Mouse (Mus musculus): ENCODE measurements around the gene Adam12. TPM values are rescaled to one million over a fixed set of nuclear protein-coding genes. Genes with fewer than 3 reads are reported as not detected.

Adam12 gene
- polyA plus RNA-seq, 1 experiment from 2014 or later, result 2.7 TPM

GRCm38 (mm10) chr7:134073011-134073410, 158.9 kb downstream of the Adam12 start:
- DNase-seq (ENCODE audit: low spot score), result no peak
- 63% methylated on average over 5 of the region's 5 CpGs for whole genome bisulfite sequencing
- no peak overlapping the region for H3K4me2 ChIP-seq (ENCODE audit: low read depth, severe bottlenecking)

DNA sequence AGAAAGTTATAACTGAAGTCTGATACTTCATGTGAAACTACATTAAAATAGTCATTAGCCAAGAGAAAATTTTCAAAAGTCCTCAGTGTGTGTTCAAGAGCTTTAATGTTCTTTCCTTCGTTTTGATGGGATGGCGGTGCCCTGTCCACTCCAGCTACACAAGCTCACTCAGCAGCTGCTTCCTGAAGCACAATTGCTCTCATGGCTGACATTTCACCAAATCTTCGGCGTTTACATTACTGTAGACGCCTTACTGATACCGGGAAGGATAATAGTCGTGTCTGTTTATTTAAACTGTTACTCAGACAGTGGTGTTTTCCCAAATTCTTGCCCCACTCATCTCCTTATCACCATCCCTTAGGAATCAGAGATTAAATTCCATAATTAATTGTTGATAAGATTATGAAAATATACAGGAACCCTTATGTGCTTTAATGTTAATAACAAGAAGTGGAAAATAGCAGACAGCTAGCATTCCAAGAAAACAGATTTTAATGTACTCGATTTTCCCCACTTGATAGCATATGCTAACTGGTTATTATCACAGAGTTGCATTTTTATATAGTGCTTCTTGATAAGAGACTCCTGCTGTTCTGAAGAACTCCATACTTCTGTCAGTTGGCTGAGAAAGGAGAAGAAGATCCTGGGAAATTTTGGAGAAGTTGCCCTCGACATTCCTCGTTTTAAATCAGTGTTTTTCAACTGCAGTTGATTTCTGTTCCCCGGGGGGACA, 160.6 kb downstream of the Adam12 start:
- H3K4me3 ChIP-seq (ENCODE audit: low read depth, low read length), result no peak overlapping the region
- no peaks in the 10 kb centered on the region for H3K27me3 ChIP-seq (ENCODE audit: control insufficient read depth, insufficient read depth, low read length)
- H3K4me2 ChIP-seq (ENCODE audit: low read depth, severe bottlenecking), result no peak overlapping the region
- no peak overlapping the region for H3K27ac ChIP-seq (replicated peaks; ENCODE audit: low read depth, low read length)
- DNase-seq (ENCODE audit: low spot score) (no peak), ATAC-seq (ENCODE audit: insufficient number of reproducible peaks, low FRiP score, low TSS enrichment, low read depth) (no peak)
- no peak overlapping the region for H3K9ac ChIP-seq (ENCODE audit: low read length)
- no peaks in the 10 kb centered on the region for H3K36me3 ChIP-seq (ENCODE audit: control insufficient read depth, insufficient read depth, low read length)
- 83% methylated on average over 11 of the region's 11 CpGs for WGBS
- H3K4me1 ChIP-seq (ENCODE audit: control insufficient read depth, insufficient read depth, low read length), result no peaks in the 10 kb centered on the region
- no peaks in the 10 kb centered on the region for H3K9me3 ChIP-seq (ENCODE audit: control insufficient read depth, low read length)

More at GRCm38 (mm10) chr7:134073011-134073410, 158.9 kb downstream of the Adam12 start:
- H3K4me3 ChIP-seq (ENCODE audit: low read depth, low read length), result no peak overlapping the region
- H3K27me3 ChIP-seq (ENCODE audit: control insufficient read depth, insufficient read depth, low read length), result no peaks in the 10 kb centered on the region
- no peaks in the 10 kb centered on the region for H3K4me1 ChIP-seq (ENCODE audit: control insufficient read depth, insufficient read depth, low read length)
- no peaks in the 10 kb centered on the region for H3K36me3 ChIP-seq (ENCODE audit: control insufficient read depth, insufficient read depth, low read length)
- no peak overlapping the region for H3K9ac ChIP-seq (ENCODE audit: low read length)
- H3K27ac ChIP-seq (replicated peaks; ENCODE audit: low read depth, low read length), result no peak overlapping the region
- no peaks in the 10 kb centered on the region for H3K9me3 ChIP-seq (ENCODE audit: control insufficient read depth, low read length)
- ATAC-seq (ENCODE audit: insufficient number of reproducible peaks, low FRiP score, low TSS enrichment, low read depth), result no peak

- H3K4me1 ChIP-seq (ENCODE audit: control insufficient read depth, insufficient read depth, low read length), result no peaks in the 10 kb centered on the region
- no peak overlapping the region for H3K4me2 ChIP-seq (ENCODE audit: low read depth, severe bottlenecking)
- H3K36me3 ChIP-seq (ENCODE audit: control insufficient read depth, insufficient read depth, low read length), result no peaks in the 10 kb centered on the region
- H3K9ac ChIP-seq (ENCODE audit: low read length), result no peak overlapping the region
- 84% methylated on average over 4 of the region's 4 CpGs for WGBS
- H3K27ac ChIP-seq (replicated peaks; ENCODE audit: low read depth, low read length), result no peak overlapping the region
- DNase-seq (ENCODE audit: low spot score) (no peak), ATAC-seq (ENCODE audit: insufficient number of reproducible peaks, low FRiP score, low TSS enrichment, low read depth) (no peak)
- H3K27me3 ChIP-seq (ENCODE audit: control insufficient read depth, insufficient read depth, low read length), result no peaks in the 10 kb centered on the region
- H3K9me3 ChIP-seq (ENCODE audit: control insufficient read depth, low read length), result no peaks in the 10 kb centered on the region
- no peak overlapping the region for H3K4me3 ChIP-seq (ENCODE audit: low read depth, low read length)
These were observed 169.3 kb downstream of the Adam12 start for GRCm38 (mm10) chr7:134062629-134063028.

- H3K36me3 ChIP-seq (ENCODE audit: control insufficient read depth, insufficient read depth, low read length), result no peaks in the 10 kb centered on the region
- no peak overlapping the region for H3K4me2 ChIP-seq (ENCODE audit: low read depth, severe bottlenecking)
- no peak overlapping the region for H3K27ac ChIP-seq (replicated peaks; ENCODE audit: low read depth, low read length)
- no peaks in the 10 kb centered on the region for H3K27me3 ChIP-seq (ENCODE audit: control insufficient read depth, insufficient read depth, low read length)
- WGBS, result 53% methylated on average over 2 of the region's 2 CpGs
- no peak overlapping the region for H3K9ac ChIP-seq (ENCODE audit: low read length)
- H3K4me1 ChIP-seq (ENCODE audit: control insufficient read depth, insufficient read depth, low read length), result no peaks in the 10 kb centered on the region
- DNase-seq (ENCODE audit: low spot score), result no peak
- no peak for ATAC-seq (ENCODE audit: insufficient number of reproducible peaks, low FRiP score, low TSS enrichment, low read depth)
- H3K9me3 ChIP-seq (ENCODE audit: control insufficient read depth, low read length), result no peaks in the 10 kb centered on the region
- H3K4me3 ChIP-seq (ENCODE audit: low read depth, low read length), result no peak overlapping the region
These were observed 179.5 kb downstream of the Adam12 start for GRCm38 (mm10) chr7:134052486-134052885.

DNA sequence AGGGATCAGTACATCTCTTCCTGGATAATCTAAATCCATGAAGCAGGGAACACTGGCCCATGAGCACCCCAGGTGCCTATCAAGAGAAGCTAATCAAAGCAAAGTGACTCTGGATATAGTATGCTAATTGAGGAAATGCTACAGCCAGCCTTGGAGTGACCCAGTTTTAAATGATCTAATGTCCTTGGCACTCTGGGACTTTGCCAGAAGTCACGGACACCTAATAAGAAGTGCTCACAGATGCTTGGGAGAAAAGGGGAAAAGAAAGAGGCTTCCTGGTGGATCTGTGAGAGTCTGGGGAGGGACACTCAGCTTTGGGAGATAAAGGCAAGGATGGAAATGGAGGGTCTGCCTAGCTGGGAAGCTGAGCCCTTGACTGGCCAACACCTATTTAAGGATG, 181.6 kb downstream of the Adam12 start:
- Histone ChIP-seq H3K9ac (ENCODE audit: low read length) (no peak overlapping the region), H3K36me3 (ENCODE audit: control insufficient read depth, insufficient read depth, low read length) (no peaks in the 10 kb centered on the region), H3K4me1 (ENCODE audit: control insufficient read depth, insufficient read depth, low read length) (no peaks in the 10 kb centered on the region), H3K4me3 (ENCODE audit: low read depth, low read length) (no peak overlapping the region), H3K9me3 (ENCODE audit: control insufficient read depth, low read length) (no peaks in the 10 kb centered on the region), H3K27me3 (ENCODE audit: control insufficient read depth, insufficient read depth, low read length) (no peaks in the 10 kb centered on the region), H3K4me2 (ENCODE audit: low read depth, severe bottlenecking) (no peak overlapping the region), H3K27ac (replicated peaks; ENCODE audit: low read depth, low read length) (no peak overlapping the region)
- 73% methylated on average over 1 of the region's 1 CpGs for WGBS
- DNase-seq (ENCODE audit: low spot score), result no peak
- no peak for ATAC-seq (ENCODE audit: insufficient number of reproducible peaks, low FRiP score, low TSS enrichment, low read depth)

GRCm38 (mm10) chr7:134046376-134046775, 185.6 kb downstream of the Adam12 start:
- DNase-seq (ENCODE audit: low spot score) (no peak), ATAC-seq (ENCODE audit: insufficient number of reproducible peaks, low FRiP score, low TSS enrichment, low read depth) (no peak)
- Histone ChIP-seq H3K9ac (ENCODE audit: low read length) (no peak overlapping the region), H3K9me3 (ENCODE audit: control insufficient read depth, low read length) (no peaks in the 10 kb centered on the region), H3K4me3 (ENCODE audit: low read depth, low read length) (no peak overlapping the region), H3K36me3 (ENCODE audit: control insufficient read depth, insufficient read depth, low read length) (no peaks in the 10 kb centered on the region), H3K4me1 (ENCODE audit: control insufficient read depth, insufficient read depth, low read length) (no peaks in the 10 kb centered on the region), H3K27me3 (ENCODE audit: control insufficient read depth, insufficient read depth, low read length) (no peaks in the 10 kb centered on the region), H3K27ac (replicated peaks; ENCODE audit: low read depth, low read length) (no peak overlapping the region), H3K4me2 (ENCODE audit: low read depth, severe bottlenecking) (no peak overlapping the region)
- 90% methylated on average over 3 of the region's 3 CpGs for WGBS

GRCm38 (mm10) chr7:134043576-134043975, 188.4 kb downstream of the Adam12 start:
- Histone ChIP-seq H3K36me3 (ENCODE audit: control insufficient read depth, insufficient read depth, low read length) (no peaks in the 10 kb centered on the region), H3K9ac (ENCODE audit: low read length) (no peak overlapping the region), H3K9me3 (ENCODE audit: control insufficient read depth, low read length) (no peaks in the 10 kb centered on the region), H3K27me3 (ENCODE audit: control insufficient read depth, insufficient read depth, low read length) (no peaks in the 10 kb centered on the region), H3K4me1 (ENCODE audit: control insufficient read depth, insufficient read depth, low read length) (no peaks in the 10 kb centered on the region), H3K4me3 (ENCODE audit: low read depth, low read length) (no peak overlapping the region), H3K4me2 (ENCODE audit: low read depth, severe bottlenecking) (no peak overlapping the region), H3K27ac (replicated peaks; ENCODE audit: low read depth, low read length) (no peak overlapping the region)
- ATAC-seq (ENCODE audit: insufficient number of reproducible peaks, low FRiP score, low TSS enrichment, low read depth), result no peak
- no peak for DNase-seq (ENCODE audit: low spot score)

DNA sequence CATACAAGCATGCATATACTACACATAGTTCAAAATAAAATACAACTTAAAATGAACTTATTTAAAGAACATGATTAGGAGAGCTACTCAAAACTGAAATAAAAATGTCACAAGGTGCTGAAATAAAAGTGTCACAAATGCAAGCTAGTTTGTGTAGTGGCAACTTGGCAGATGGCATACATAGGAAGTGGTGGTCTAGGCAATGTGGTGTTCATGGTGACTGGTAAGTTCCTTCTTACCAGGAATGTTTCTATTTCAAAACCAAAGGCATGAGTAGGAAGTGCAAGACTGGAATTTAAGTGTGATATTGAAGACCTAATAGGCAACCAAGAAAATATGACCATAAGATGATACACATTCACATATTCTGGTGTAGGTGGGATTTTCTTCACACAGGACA, 189.3 kb downstream of the Adam12 start:
- Histone ChIP-seq H3K36me3 (ENCODE audit: control insufficient read depth, insufficient read depth, low read length) (no peaks in the 10 kb centered on the region), H3K9me3 (ENCODE audit: control insufficient read depth, low read length) (no peaks in the 10 kb centered on the region), H3K4me1 (ENCODE audit: control insufficient read depth, insufficient read depth, low read length) (no peaks in the 10 kb centered on the region), H3K9ac (ENCODE audit: low read length) (no peak overlapping the region), H3K4me2 (ENCODE audit: low read depth, severe bottlenecking) (no peak overlapping the region), H3K27ac (replicated peaks; ENCODE audit: low read depth, low read length) (no peak overlapping the region), H3K4me3 (ENCODE audit: low read depth, low read length) (no peak overlapping the region), H3K27me3 (ENCODE audit: control insufficient read depth, insufficient read depth, low read length) (no peaks in the 10 kb centered on the region)
- DNase-seq (ENCODE audit: low spot score), result no peak
- ATAC-seq (ENCODE audit: insufficient number of reproducible peaks, low FRiP score, low TSS enrichment, low read depth), result no peak

GRCm38 (mm10) chr7:134033939-134034338, 198.0 kb downstream of the Adam12 start:
- WGBS, result 81% methylated on average over 2 of the region's 2 CpGs
- Histone ChIP-seq H3K36me3 (ENCODE audit: control insufficient read depth, insufficient read depth, low read length) (no peaks in the 10 kb centered on the region), H3K9me3 (ENCODE audit: control insufficient read depth, low read length) (no peaks in the 10 kb centered on the region), H3K27me3 (ENCODE audit: control insufficient read depth, insufficient read depth, low read length) (no peaks in the 10 kb centered on the region), H3K4me1 (ENCODE audit: control insufficient read depth, insufficient read depth, low read length) (no peaks in the 10 kb centered on the region), H3K27ac (replicated peaks; ENCODE audit: low read depth, low read length) (no peak overlapping the region), H3K9ac (ENCODE audit: low read length) (no peak overlapping the region), H3K4me3 (ENCODE audit: low read depth, low read length) (no peak overlapping the region), H3K4me2 (ENCODE audit: low read depth, severe bottlenecking) (no peak overlapping the region)
- DNase-seq (ENCODE audit: low spot score) (no peak), ATAC-seq (ENCODE audit: insufficient number of reproducible peaks, low FRiP score, low TSS enrichment, low read depth) (no peak)
